Mouse (Mus musculus) c-Kit-negative CD71-positive TER-119-positive erythroid progenitor cells, embryonic 14.5 days (primary cell): Measurements from ENCODE around the gene Nnmt.

ENCODE experiments used
- DNase-seq: peaks from one replicate; pipeline ENCODE4 v3.0.0-alpha.2; 2013; ENCODE audit warnings: low read depth, low spot score

Gene Nnmt

DNA sequence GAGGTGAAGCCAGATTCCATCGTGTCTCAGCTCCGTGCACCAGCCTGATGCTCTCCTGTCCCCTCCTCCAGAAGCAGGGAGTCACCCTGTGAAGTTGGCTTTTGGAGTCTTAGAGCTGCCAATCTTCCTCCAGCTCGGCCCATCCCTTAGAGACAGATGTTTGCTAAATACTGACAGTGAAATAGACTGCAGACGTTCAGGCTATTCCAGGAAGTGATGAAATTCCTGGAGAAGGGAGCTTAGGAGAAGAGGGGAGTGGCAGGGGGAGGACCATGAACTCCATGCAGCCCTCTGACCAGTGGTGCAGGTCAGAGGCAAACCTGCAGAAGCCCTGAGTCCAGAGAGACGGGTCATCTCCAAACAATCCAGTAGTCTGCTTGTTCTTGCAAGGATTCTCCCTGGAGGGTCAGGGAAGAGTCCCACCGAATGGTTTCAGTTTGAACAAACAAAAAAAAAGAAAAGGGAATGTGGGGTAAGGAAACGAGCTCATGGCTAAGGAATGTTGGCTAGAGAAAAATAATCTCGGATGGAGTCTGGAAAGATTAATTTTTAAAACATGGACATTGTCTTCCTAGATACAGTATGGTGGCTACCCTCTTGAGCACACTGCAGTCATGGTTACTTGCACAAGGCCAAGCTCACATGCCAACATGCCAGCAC, at the start of gene Nnmt:
Nnmt (minus strand) TSS at position 215 of the 660 bp plus-strand sequence.
- DNase-seq, result no peak

- DNase-seq, result no peak
These were observed 49.8 kb upstream of the Nnmt start for GRCm38 (mm10) chr9:48654730-48655129.

- DNase-seq, result no peak
These were observed 48.6 kb upstream of the Nnmt start for GRCm38 (mm10) chr9:48653399-48654070.

GRCm38 (mm10) chr9:48652026-48652425, 47.1 kb upstream of the Nnmt start:
- DNase-seq, result no peak

DNA sequence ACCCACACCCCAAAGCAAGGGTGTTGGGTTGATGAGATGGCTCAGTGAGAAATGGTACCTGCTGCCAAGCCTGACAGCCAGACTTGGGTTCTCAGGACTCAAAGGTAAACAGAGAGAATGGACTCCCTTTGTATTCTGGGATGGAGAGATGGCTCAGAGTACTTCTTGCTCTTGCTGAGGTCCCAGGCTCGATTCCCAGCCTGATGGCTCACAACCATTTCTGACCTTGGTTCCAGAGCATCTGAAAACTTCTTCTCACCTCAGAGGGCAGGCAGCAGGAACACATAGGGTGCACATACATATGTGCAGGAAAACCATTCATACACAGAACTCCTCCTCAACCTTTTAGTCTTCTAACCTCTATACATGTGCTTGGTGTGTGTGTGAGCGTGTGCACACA, 45.9 kb upstream of the Nnmt start:
- no peak for DNase-seq

- no peak for DNase-seq
These were observed 45.1 kb upstream of the Nnmt start for GRCm38 (mm10) chr9:48649851-48650685.

- DNase-seq, result peak; percentile 25
These were observed 44.3 kb upstream of the Nnmt start for GRCm38 (mm10) chr9:48649098-48649766.

DNA sequence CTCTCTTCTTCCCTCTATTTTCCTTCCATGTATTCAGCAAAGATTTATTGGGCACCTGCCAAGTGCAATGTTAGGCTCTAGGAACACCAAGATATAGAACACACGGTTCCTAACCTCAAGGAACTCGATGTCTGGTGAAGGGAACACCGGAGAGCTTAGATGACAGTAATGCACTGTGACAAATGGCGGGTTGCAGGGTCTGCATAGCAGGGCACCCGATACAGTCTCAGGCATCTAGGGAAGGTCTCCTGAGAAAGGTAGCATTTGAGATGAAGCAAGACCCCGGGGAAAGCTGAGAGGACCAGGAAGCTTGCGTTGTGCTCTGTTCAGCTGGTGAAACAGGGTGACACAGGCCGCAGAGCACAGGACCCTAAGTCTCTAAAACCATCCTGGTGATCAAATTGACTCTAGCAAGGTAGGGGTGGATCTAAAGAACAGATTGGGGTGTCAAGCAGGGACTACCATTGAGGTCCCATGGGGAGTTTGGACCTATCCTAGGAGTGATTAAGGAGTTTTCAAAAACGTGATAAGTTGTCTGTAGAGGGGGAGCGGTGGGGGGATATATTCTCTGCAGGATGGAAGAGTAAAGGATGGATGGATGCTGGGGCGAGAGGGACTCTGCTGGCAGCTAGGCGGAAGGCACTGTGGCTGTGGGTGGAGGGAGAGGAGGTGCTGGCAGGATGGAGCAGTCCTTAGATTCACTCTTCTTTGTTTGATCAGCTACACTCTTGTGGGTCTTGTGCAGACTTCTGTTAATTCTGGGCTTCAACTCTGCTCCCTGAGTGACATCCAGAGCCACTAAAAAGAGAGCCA, 43.5 kb upstream of the Nnmt start:
- no peak for DNase-seq

GRCm38 (mm10) chr9:48647648-48648284, 42.8 kb upstream of the Nnmt start:
- DNase-seq, result no peak

GRCm38 (mm10) chr9:48646781-48647647, 42.1 kb upstream of the Nnmt start:
- no peak for DNase-seq

GRCm38 (mm10) chr9:48646251-48646650, 41.3 kb upstream of the Nnmt start:
- DNase-seq, result peak; percentile 24

DNA sequence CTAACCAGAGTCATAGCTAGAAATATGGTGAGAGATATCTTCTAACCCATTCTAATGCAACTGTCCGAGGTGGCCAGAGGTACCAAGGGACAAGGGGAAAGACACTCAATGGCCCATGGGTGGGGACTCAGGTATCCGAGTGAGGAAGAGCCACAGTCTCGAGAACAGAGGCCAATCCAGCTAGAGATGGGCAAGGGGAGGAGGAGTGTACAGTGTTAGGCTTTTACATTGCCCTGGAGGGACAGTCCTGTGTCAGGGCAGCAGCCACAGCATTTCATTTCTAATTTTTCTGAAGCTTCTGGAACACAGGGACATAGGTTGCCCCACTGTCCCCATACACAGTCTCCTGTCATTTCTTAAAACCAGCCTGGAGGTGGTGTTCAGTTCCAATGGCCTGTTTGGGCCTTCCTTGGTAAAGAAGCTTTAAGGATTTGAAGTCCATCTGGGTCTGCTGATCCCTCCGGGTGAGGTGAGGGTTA, 40.7 kb upstream of the Nnmt start:
- DNase-seq, result no peak

GRCm38 (mm10) chr9:48644926-48645647, 40.1 kb upstream of the Nnmt start:
- DNase-seq, result no peak

DNA sequence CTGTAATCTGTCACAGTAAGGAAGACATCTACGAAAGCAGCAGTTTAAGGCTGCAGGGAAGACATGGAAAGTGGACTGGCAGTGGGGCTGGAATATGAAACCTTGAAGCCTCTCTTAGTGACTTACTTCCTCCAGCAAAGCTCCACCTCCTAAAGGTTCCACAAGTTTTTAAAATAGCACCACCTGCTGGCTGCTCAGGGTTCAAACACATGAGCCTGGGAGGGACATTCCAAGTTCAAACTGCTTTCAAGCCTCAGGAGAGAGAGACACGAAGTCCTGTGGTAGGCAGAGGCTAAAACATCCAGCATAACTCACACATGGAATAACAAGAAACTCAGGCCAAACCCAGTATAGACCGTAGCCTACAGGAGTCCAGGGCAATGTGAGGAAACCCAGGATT, 39.4 kb upstream of the Nnmt start:
- no peak for DNase-seq

DNA sequence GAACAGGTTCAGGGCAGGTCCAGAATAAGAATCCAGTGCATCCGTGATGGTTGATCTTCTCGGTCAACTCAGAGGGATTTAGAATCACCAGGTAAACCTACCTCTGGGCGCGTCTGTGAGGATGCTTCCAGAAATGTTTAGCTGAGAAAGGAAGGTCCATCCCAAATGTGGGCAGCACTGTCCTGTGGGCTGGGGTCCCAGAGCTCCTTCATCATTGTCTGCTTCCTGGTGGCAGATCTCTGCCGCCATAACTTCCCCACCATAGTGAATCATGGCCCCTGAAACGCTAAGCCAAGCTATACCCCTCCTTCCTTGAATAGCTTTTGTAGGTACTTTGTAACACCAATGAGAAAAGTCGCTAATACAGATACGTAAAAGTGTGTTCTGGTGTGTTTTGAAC, 36.7 kb upstream of the Nnmt start:
- no peak for DNase-seq

GRCm38 (mm10) chr9:48640881-48641280, 35.9 kb upstream of the Nnmt start:
- DNase-seq, result no peak

GRCm38 (mm10) chr9:48638176-48638803, 33.3 kb upstream of the Nnmt start:
- DNase-seq, result no peak

DNA sequence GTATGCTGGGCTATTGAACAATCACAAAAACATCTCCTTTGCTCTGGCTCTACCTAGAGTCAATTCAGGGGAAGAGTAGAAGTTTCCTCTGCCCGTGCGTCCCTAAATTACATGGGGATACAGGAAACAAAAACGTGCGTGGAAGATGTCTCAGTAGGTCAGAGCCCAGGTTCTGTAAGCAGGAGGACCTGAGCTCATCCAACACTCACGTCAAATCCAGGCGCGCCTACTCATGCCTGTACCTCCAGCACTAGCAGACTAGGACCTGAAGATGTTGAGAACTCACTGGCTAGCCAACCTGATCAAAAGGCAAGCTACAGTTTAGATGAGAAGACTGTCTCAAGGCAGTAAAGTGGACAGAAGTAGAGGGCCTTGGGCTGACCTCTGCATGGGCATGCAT, 32.2 kb upstream of the Nnmt start:
- DNase-seq, result no peak
